Mouse (Mus musculus) adrenal gland, postnatal 25 days (tissue): ENCODE measurements around the gene Rcc1. TPM values are rescaled to one million over a fixed set of nuclear protein-coding genes. Genes with fewer than 3 reads are reported as not detected.
A peak's percentile ranks its signal among the peaks of the same experiment; 100 is the strongest.
"Not testable (repeated sequence)": the region's sequence is repeated elsewhere in the genome, so short reads cannot be mapped to it uniquely, and the experiment has no call there.

Source experiments
- DNase-seq: peaks from one replicate; pipeline ENCODE4 v3.0.0; 2021; ENCODE audit warnings: mixed read lengths
- total RNA-seq: library from RNA; stranded (reverse); gene quantifications from 2 replicates; pipeline ENCODE4 v1.2.3, GENCODE M21; 2021

Rcc1 gene
- total RNA-seq, 1 experiment from 2014 or later: 17.8 TPM

- no peak for DNase-seq
Measured at GRCm38 (mm10) chr4:132312627-132313026, 40.8 kb downstream of the Rcc1 start.

- DNase-seq: no peak
Measured at GRCm38 (mm10) chr4:132311801-132312200, 41.6 kb downstream of the Rcc1 start.

GRCm38 (mm10) chr4:132311209-132311608, 42.2 kb downstream of the Rcc1 start:
- DNase-seq: no peak

GRCm38 (mm10) chr4:132309849-132310472, 43.4 kb downstream of the Rcc1 start:
- DNase-seq: no peak

- DNase-seq: no peak
Measured at GRCm38 (mm10) chr4:132309140-132309848, 44.1 kb downstream of the Rcc1 start.

- peak; percentile 81 for DNase-seq
Measured at GRCm38 (mm10) chr4:132308437-132309139, 44.8 kb downstream of the Rcc1 start.

- DNase-seq: no peak
Measured at GRCm38 (mm10) chr4:132306004-132306403, 47.4 kb downstream of the Rcc1 start.

- DNase-seq: no peak
Measured at GRCm38 (mm10) chr4:132305276-132305675, 48.1 kb downstream of the Rcc1 start.

GRCm38 (mm10) chr4:132303484-132303883, 49.9 kb downstream of the Rcc1 start:
- not testable (repeated sequence) for DNase-seq

- DNase-seq: peak; percentile 53
Measured at GRCm38 (mm10) chr4:132302939-132303479, 50.4 kb downstream of the Rcc1 start, which contains the start of gene Rab42. Gene Rab42 (minus strand): TSS chr4:132303385.

GRCm38 (mm10) chr4:132301965-132302938, 51.2 kb downstream of the Rcc1 start:
- no peak for DNase-seq

GRCm38 (mm10) chr4:132301486-132301885, 51.9 kb downstream of the Rcc1 start:
- DNase-seq: no peak

GRCm38 (mm10) chr4:132299849-132300248, 53.6 kb downstream of the Rcc1 start:
- no peak for DNase-seq

- no peak for DNase-seq
Measured at GRCm38 (mm10) chr4:132295696-132296390, 57.6 kb downstream of the Rcc1 start.

- DNase-seq: no peak
Measured at GRCm38 (mm10) chr4:132293682-132294240, 59.6 kb downstream of the Rcc1 start.

- DNase-seq: peak; percentile 57
Measured at GRCm38 (mm10) chr4:132292988-132293387, 60.4 kb downstream of the Rcc1 start.

- no peak for DNase-seq
Measured at GRCm38 (mm10) chr4:132291624-132292335, 61.6 kb downstream of the Rcc1 start.

- no peak for DNase-seq
Measured at GRCm38 (mm10) chr4:132291056-132291455, 62.3 kb downstream of the Rcc1 start.

- not testable (repeated sequence) for DNase-seq
Measured at GRCm38 (mm10) chr4:132288840-132289239, 64.6 kb downstream of the Rcc1 start.
